Mouse (Mus musculus) midbrain, embryonic 10.5 days (tissue): ENCODE data around the gene Rassf1. TPM values are rescaled to one million over a fixed set of nuclear protein-coding genes. Genes with fewer than 3 reads are reported as not detected.
"Not testable (repeated sequence)": the region's sequence is repeated elsewhere in the genome, so short reads cannot be mapped to it uniquely, and the experiment has no call there.

Experiments used
- DNase-seq: peaks from one replicate; pipeline ENCODE4 v3.0.0-alpha.2; 2017; ENCODE audit warnings: low spot score
- H3K27ac ChIP-seq: fragments of 300-500 bp; sonication (generic); replicated peaks from 2 replicates; pipeline ENCODE4 v1.5.1; 2016; ENCODE audit warnings: mild to moderate bottlenecking
- H3K27me3 ChIP-seq: fragments of 300-500 bp; sonication (generic); 2 replicates; pipeline ENCODE4 v1.6.1; 2016; ENCODE audit warnings: low read depth, mild to moderate bottlenecking; ENCODE audit not compliant: poor library complexity, severe bottlenecking
- H3K36me3 ChIP-seq: fragments of 300-500 bp; sonication (generic); 2 replicates; pipeline ENCODE4 v1.6.1; 2016; ENCODE audit warnings: mild to moderate bottlenecking, moderate library complexity
- H3K4me1 ChIP-seq: fragments of 300-500 bp; sonication (generic); 2 replicates; pipeline ENCODE4 v1.6.1; 2016
- H3K4me3 ChIP-seq: fragments of 300-500 bp; sonication (generic); 2 replicates; pipeline ENCODE4 v1.5.1; 2016; ENCODE audit warnings: mild to moderate bottlenecking, moderate library complexity
- H3K9me3 ChIP-seq: fragments of 300-500 bp; sonication (generic); replicated peaks from 2 replicates; pipeline ENCODE4 v1.6.1; 2016; ENCODE audit warnings: mild to moderate bottlenecking
- WGBS: fragments of 180-500 bp; shearing (Covaris S2); methylation state at CpG from one replicate; pipeline ENCODE4 v1.1.7; 2016; 5-methylcytosine and 5-hydroxymethylcytosine counted together
- polyA plus RNA-seq: library from polyadenylated mRNA; unstranded; fragments of >200 nt; fragmentation: Nextera tagmentation; extraction: Ambion mirVana; gene quantifications from 2 replicates; pipeline ENCODE4 v1.2.1, GENCODE M21; 2016

The Rassf1 gene
- polyA plus RNA-seq, 1 experiment from 2014 or later = 54.8 TPM

DNA sequence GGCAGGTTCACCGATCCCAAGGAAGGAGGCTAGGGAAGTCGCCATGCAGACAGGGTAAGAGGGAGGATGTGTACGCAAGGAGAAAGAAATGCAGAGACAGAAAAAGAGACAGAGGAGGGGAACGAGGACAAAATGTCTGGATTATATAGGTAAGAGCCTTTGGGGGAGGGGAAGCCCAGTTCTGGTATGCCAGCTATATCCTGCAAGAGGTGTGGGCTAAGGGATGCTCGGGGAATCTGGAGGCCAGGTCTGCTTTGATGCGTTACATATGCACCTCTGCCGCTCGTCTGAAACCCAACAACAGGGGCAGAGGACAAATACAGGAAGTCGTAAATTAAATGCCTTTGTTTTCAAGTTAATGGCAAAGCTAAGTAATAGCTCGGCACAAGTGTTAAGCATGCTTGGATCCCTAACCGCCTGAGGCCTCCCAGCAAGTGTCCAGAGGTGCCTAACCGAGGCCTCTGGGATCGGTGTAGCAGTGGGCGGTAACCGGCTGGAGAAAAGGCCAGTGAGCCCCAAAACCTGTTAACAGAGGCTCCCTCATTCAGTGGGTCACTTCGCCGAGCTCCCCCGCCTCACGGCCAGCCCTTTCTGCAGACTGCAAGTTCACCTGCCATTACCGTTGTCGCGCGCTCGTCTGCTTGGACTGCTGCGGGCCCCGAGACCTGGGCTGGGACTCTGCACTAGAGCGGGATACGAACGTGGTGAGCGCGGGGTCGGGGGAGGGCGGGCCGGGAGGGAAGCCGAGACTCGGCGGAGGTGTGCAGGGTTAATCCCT, 2.4 kb downstream of the Rassf1 start:
- H3K27ac ChIP-seq = peak overlapping the region; percentile 96
- DNase-seq = no peak
- H3K4me3 ChIP-seq = peak overlapping the region; percentile 88
- peaks cover 24% of the 10 kb centered on the region for H3K36me3 ChIP-seq
- 9% methylated on average over 37 of the region's 37 CpGs for WGBS
- H3K4me1 ChIP-seq = peaks cover 69% of the 10 kb centered on the region
- no peaks in the 10 kb centered on the region for H3K9me3 ChIP-seq
- H3K27me3 ChIP-seq = peaks cover 50% of the 10 kb centered on the region

DNA sequence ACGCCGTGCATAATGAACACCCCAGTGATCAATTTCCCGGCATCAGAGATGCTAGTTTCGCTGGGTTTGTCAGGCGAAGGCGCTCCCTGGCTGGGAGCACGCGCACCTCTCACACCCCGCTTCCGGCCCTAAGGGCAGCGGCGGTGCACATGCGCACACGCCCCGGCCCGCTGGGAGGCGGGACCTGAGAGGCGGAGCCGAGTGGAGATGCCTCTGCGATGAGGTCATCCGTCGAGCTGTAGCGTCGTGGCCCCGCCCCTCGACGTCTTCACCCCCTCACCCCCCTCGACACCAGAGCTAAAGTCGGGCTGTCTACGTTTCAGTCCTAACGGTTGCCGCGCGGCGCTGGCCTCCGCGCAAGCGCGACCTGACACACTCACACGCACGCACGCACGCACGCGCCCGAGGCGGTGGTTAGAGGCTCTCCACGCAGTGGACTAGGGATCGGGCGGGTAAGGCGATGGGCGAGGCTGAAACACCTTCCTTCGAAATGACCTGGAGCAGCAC, 3.0 kb downstream of the Rassf1 start:
- H3K36me3 ChIP-seq = peaks cover 31% of the 10 kb centered on the region
- H3K9me3 ChIP-seq = no peaks in the 10 kb centered on the region
- H3K4me3 ChIP-seq = peak overlapping the region; percentile 88
- DNase-seq = peak; percentile 98
- H3K27ac ChIP-seq = peak overlapping the region; percentile 96
- WGBS = under 1% methylated on average over 53 of the region's 53 CpGs
- H3K27me3 ChIP-seq = peaks cover 43% of the 10 kb centered on the region
- H3K4me1 ChIP-seq = peaks cover 69% of the 10 kb centered on the region

DNA sequence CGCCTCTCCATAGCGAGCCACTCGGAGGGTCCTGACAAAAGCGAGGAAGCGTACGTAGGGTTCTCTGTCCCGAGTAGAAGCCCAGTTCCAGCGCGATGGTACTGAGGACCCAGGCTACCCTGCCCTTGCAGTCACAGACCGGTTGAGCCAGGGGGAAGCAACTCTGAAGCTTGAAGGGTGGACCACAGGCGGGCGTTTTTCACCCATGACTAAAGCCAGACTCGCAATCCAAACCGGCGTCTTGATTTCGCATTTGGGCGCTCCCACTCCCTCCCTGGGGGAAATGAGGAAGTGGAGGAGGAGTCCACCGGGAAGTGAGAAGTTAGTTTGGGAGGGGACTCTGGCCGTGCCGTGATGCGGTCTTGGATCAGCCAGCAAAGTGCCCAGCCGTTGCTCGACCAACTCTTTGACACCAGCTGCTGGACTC, 3.7 kb downstream of the Rassf1 start:
- H3K4me3 ChIP-seq = peak overlapping the region; percentile 88
- H3K27me3 ChIP-seq = peaks cover 36% of the 10 kb centered on the region
- peak overlapping the region; percentile 96 for H3K27ac ChIP-seq
- no peak for DNase-seq
- H3K9me3 ChIP-seq = no peaks in the 10 kb centered on the region
- peaks cover 38% of the 10 kb centered on the region for H3K36me3 ChIP-seq
- H3K4me1 ChIP-seq = peaks cover 65% of the 10 kb centered on the region
- WGBS = under 1% methylated on average over 23 of the region's 23 CpGs

DNA sequence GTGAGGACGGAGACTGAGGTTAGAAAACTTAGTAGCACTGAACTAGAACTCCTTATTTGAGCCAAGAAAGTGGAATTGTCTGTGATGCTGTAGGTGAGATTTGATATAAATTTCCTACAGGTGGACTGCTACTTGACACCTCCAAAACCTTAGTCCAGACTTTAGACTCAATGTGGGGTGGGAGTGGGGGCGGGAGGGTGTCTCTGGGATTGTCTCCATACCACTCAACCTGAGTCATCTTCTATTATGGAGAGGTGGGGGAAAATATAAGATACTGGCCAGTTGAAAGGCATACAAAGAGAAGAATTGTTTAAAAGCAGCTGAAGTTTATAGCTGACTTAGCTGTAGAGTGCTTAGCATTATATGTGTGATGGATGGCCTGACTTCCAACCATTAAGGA, 4.3 kb downstream of the Rassf1 start:
- WGBS = 56% methylated on average over 2 of the region's 2 CpGs
- H3K4me3 ChIP-seq = peak overlapping the region; percentile 88
- H3K36me3 ChIP-seq = peaks cover 44% of the 10 kb centered on the region
- peaks cover 59% of the 10 kb centered on the region for H3K4me1 ChIP-seq
- peak overlapping the region; percentile 96 for H3K27ac ChIP-seq
- no peaks in the 10 kb centered on the region for H3K9me3 ChIP-seq
- DNase-seq = no peak
- H3K27me3 ChIP-seq = peaks cover 30% of the 10 kb centered on the region

DNA sequence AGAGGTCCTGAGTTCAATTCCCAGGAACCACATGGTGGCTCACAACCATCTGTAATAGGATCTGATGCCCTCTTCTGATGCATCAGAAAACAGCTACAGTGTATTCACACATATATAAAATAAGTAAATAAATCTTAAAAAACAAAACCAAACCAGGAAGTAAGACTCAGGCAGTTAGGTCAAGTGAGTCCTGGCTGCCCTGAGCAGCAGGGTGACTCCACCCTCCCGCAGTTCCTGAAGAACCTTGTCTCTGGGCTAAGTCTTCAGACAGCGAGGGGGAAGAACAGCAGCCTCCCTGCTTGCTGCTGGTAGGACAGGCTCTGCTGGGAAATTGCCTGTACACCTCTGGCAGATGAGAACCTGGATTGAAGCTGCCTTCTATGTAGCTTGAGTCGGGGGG, 5.0 kb downstream of the Rassf1 start:
- peaks cover 52% of the 10 kb centered on the region for H3K4me1 ChIP-seq
- WGBS = 85% methylated on average over 3 of the region's 3 CpGs
- H3K9me3 ChIP-seq = no peaks in the 10 kb centered on the region
- H3K27ac ChIP-seq = no peak overlapping the region
- no peak for DNase-seq
- H3K36me3 ChIP-seq = peaks cover 51% of the 10 kb centered on the region
- H3K27me3 ChIP-seq = peaks cover 23% of the 10 kb centered on the region
- H3K4me3 ChIP-seq = peak overlapping the region; percentile 88

DNA sequence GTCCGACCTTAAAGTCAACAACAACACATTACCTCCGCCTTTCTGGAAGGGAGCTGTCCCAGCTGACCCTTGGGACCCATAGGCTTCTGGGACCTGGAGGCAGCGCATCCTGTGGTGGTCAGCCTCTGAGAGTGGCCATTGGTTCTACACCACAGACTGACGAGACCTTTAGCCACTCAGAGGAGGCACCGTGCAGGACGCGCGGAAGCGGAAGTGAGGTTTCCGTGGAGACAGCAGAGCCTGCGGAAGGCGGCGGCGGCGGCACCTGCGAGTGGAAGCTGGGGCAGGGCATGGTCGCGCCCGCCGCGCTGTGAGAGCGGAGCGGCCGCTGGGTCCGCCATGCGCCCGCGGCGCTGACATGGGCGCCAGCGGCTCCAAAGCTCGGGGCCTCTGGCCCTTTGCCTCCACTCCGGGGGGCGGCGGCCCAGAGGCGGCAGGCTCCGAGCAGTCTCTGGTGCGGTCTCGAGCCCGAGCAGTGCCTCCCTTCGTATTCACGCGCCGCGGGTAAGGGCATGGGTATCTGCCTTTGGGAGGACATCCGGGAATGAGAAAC, 11.8 kb downstream of the Rassf1 start, which contains the start of gene Tusc2:
Tusc2 (plus strand) TSS at position 227 of the 553 bp plus-strand sequence.
- H3K9me3 ChIP-seq = no peaks in the 10 kb centered on the region
- peak; percentile 95 for DNase-seq
- no peaks in the 10 kb centered on the region for H3K27me3 ChIP-seq
- peak within 1 kb of the TSS; percentile 95 for H3K4me3 ChIP-seq
- under 1% methylated on average over 46 of the region's 46 CpGs for WGBS
- peaks cover 71% of the 10 kb centered on the region for H3K36me3 ChIP-seq
- peak within 1 kb of the TSS; percentile 87 for H3K27ac ChIP-seq
- peaks cover 58% of the 10 kb centered on the region for H3K4me1 ChIP-seq

DNA sequence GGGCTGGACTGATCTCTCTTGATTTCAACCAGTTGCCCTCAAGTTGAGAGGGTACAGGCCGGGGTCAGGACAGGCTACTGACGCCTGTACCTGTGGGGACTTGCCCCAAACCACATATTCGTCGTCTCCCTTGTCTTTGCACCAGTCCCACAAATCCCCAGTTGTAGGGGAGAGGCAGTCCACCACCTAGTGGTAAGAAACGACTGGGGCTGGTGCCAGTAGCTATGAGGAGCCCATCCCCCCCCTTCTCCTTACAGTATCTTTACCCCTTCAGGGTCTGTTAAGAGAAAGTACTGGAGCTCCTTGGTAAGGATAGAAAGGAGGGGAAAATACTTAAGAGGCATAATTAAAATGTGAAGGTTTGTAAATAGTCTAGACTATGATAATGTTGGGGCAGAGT, 14.2 kb downstream of the Rassf1 start:
- not testable (repeated sequence) for H3K27ac ChIP-seq, H3K9me3 ChIP-seq, DNase-seq, H3K27me3 ChIP-seq
- Histone ChIP-seq H3K4me1 (peaks cover 73% of the 10 kb centered on the region), H3K36me3 (peaks cover 52% of the 10 kb centered on the region), H3K4me3 (peak overlapping the region; percentile 95; the same call in 1 of the 2 replicates)
- 52% methylated on average over 5 of the region's 5 CpGs for WGBS

DNA sequence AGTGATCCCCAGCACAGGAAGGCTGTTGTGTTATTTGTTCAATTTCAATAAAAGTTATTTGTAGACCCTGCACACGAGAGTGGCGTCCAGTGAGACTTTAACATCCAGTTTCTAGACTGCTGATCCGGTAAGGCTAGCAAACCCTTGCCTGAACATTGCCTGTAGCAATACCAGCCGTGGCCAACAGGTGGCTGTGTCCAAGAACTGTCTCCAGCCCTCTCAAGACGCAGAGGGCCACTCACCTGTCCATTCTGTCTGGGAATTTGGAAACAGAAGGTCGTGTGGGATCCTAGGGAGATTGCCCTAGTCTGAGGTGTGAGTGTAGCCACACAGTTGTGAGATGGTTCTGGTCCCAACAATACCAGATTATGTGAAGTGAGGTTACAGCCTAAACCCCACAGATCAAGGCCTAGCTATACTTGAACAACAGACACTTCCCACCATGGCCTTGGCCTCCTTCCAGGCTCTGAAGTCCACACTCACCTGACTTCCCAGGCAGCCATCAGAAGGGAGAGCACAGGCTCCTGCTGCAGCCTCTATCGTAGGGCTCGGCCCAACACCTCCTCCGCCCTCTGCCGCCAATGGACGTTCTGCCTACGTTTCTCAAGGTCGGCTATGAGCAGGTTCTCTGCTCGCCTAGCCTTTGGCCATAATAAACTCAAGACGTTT, 14.8 kb downstream of the Rassf1 start:
- peaks cover 52% of the 10 kb centered on the region for H3K36me3 ChIP-seq
- peak overlapping the region; percentile 95; the same call in 1 of the 2 replicates for H3K4me3 ChIP-seq
- H3K27me3 ChIP-seq = no peaks in the 10 kb centered on the region
- H3K4me1 ChIP-seq = peaks cover 79% of the 10 kb centered on the region
- peak; percentile 81 for DNase-seq
- 61% methylated on average over 15 of the region's 15 CpGs for WGBS
- H3K9me3 ChIP-seq = no peaks in the 10 kb centered on the region
- no peak overlapping the region for H3K27ac ChIP-seq

DNA sequence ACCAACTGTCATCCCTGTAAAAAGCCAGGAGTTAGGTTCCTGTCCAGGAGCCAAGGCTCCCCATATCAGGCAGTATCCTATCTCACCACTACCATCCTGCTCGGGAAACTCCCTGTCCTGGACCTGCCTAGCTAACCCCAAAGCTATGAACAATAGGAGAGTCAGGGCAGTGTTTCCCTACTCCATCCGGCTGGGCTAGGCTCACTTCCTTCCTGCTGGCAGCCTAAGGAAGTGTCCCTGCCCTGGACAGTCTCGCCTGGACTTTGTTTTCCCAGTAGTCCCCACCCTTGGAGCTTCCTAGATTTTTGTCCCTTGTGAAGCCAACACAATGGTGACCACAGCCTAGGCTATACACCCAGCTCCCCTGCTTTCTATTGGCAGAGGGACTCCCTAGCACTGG, 15.5 kb downstream of the Rassf1 start:
- Histone ChIP-seq H3K36me3 (peaks cover 52% of the 10 kb centered on the region), H3K27me3 (no peaks in the 10 kb centered on the region), H3K27ac (0 out of 2 replicates have a peak overlapping the region, but pooled peaks have one; percentile 98), H3K4me3 (peak overlapping the region; percentile 89; the same call in 1 of the 2 replicates), H3K4me1 (peaks cover 85% of the 10 kb centered on the region), H3K9me3 (no peaks in the 10 kb centered on the region)
- WGBS = 59% methylated on average over 3 of the region's 3 CpGs
- no peak for DNase-seq

DNA sequence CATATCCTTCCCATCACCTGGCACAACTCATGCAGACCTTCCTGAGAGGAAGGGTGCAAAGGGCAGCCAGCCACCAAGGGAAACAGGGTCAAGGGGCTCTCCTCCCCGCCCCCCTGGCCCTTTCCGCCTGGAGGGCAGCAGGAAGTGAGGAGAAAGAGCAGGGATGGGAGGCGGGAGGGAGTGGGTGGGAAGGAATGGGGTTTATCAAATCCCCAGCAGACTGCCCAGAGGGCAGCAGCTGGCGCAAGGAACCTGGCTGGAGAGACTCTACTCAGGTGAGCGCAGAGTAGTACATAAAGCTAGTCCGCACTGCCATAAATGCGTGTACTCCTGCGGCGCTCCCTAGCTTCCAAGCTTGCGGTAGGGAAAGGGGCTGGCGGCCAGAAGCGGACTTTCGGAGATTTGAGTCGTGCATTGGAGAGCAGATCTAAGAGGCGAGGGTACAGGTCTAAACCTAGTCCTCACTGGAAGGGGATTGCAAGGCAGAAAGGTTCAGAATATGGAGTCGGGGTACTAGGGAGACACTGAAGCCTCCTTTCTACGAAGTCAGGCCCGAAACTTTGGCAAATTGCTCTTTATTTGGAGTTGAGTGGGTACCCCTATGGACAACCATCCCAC, 16.5 kb downstream of the Rassf1 start, which contains the start of gene Hyal2:
Hyal2 (plus strand) TSS at position 244 of the 618 bp plus-strand sequence.
- Histone ChIP-seq H3K4me1 (peaks cover 84% of the 10 kb centered on the region), H3K36me3 (peaks cover 54% of the 10 kb centered on the region), H3K27ac (peak within 1 kb of the TSS; percentile 98), H3K9me3 (no peaks in the 10 kb centered on the region), H3K4me3 (peak within 1 kb of the TSS; percentile 89), H3K27me3 (no peaks in the 10 kb centered on the region)
- DNase-seq = peak; percentile 31
- 3% methylated on average over 18 of the region's 18 CpGs for WGBS

DNA sequence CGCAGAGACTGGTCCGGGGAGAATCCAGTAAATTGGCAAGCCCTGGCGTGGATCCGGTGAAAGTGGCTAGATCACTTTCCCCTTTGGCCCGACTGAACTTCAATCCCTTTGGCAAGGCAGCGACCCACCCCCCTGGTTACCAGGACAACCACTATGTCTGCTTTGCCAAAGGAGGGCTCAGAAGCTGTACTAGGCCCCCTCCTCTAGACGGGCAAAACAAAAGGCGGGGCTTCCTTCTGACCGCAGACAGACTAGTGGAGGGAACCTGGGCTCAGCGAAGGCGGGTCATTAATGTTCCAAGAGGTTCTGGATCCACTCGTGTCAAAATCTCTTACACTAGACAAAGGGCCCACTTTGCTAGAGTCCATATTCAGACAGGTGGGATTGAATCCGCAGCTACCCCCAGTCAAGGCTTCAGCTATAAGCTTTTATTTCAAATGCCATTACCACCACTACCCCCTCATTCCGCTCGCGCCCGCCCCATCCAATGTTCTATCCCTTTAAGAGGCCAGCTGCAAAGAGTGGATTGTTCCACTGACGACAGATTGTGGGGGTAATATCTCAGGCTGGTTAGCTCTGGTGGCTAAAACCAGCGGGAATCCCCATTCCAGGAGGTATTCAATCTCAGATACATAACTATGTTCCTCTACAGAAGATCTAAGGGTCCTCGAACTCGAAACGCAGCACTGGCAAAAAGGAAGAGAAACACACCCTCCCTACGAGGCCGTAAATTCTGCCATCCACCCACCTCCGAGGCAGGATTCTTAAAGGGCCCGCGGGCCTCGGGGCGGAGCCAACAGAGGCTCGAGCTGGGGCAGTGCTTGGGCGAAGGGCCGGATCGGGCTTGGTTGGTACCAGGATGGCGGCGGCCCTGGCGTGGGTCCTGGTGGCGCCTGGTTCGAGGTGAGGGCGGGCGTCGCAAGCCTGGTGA, 17.2 kb downstream of the Rassf1 start:
- H3K4me3 ChIP-seq = peak overlapping the region; percentile 89
- no peaks in the 10 kb centered on the region for H3K27me3 ChIP-seq
- H3K27ac ChIP-seq = peak overlapping the region; percentile 98
- H3K4me1 ChIP-seq = peaks cover 76% of the 10 kb centered on the region
- under 1% methylated on average over 41 of the region's 41 CpGs for WGBS
- H3K9me3 ChIP-seq = 0 out of 2 replicates have a peak, but pooled peaks cover 4% of the 10 kb centered on the region
- peak; percentile 90 for DNase-seq
- H3K36me3 ChIP-seq = peaks cover 62% of the 10 kb centered on the region
